Mouse (Mus musculus) forebrain, embryonic 16.5 days (tissue): ENCODE results near the gene Pla2g6. TPM values are rescaled to one million over a fixed set of nuclear protein-coding genes. Genes with fewer than 3 reads are reported as not detected.

ENCODE experiments used
- ATAC-seq: fragments of 200-750 bp; cut with Nextera tagmentation; 2 replicates; pipeline ENCODE4 v1.8.0; 2017; ENCODE audit warnings: mild to moderate bottlenecking, moderate library complexity
- H3K27ac ChIP-seq: fragments of 300-500 bp; sonication (generic); 2 replicates; pipeline ENCODE4 v1.5.1; 2014; ENCODE audit warnings: low read length, control low read depth
- H3K27me3 ChIP-seq: fragments of 300-500 bp; sonication (generic); replicated peaks from 2 replicates; pipeline ENCODE4 v1.6.1; 2014; ENCODE audit warnings: low read length; ENCODE audit not compliant: control insufficient read depth, insufficient read depth
- H3K36me3 ChIP-seq: fragments of 300-500 bp; sonication (generic); 2 replicates; pipeline ENCODE4 v1.6.1; 2014; ENCODE audit not compliant: control insufficient read depth, insufficient read depth
- H3K4me1 ChIP-seq: fragments of 300-500 bp; sonication (generic); replicated peaks from 2 replicates; pipeline ENCODE4 v1.6.1; 2014; ENCODE audit warnings: low read length; ENCODE audit not compliant: control insufficient read depth, insufficient read depth
- H3K4me2 ChIP-seq: fragments of 300-500 bp; sonication (generic); 2 replicates; pipeline ENCODE4 v1.6.1; 2014; ENCODE audit warnings: mild to moderate bottlenecking, low read length, control low read depth
- H3K4me3 ChIP-seq: fragments of 300-500 bp; sonication (generic); replicated peaks from 2 replicates; pipeline ENCODE4 v1.5.1; 2014; ENCODE audit warnings: mild to moderate bottlenecking, low read length, control low read depth
- H3K9ac ChIP-seq: fragments of 300-500 bp; sonication (generic); replicated peaks from 2 replicates; pipeline ENCODE4 v1.6.1; 2014; ENCODE audit warnings: low read depth, low read length, control low read depth
- H3K9me3 ChIP-seq: fragments of 300-500 bp; sonication (generic); 2 replicates; pipeline ENCODE4 v1.6.1; 2016; ENCODE audit warnings: low read length; ENCODE audit not compliant: control insufficient read depth
- WGBS: fragments of 180-500 bp; shearing (Covaris S2); extraction: QIAGEN DNeasy Blood & Tissue Kit; methylation state at CpG from one replicate; pipeline ENCODE4 v1.1.7; 2014; 5-methylcytosine and 5-hydroxymethylcytosine counted together
- microRNA counts: library from miRNA; unstranded; fragments of <30 nt; microRNA quantifications from one replicate; lab custom pipeline; 2016
- microRNA-seq: library from miRNA; unstranded; fragments of <30 nt; microRNA quantifications from one replicate; pipeline ENCODE4, GENCODE M21; 2017
- polyA plus RNA-seq: library from polyadenylated mRNA; unstranded; fragments of >200 nt; fragmentation: Nextera tagmentation; extraction: Ambion mirVana; gene quantifications from 2 replicates; pipeline ENCODE4 v1.2.1, GENCODE M21; 2015

Pla2g6 gene
- polyA plus RNA-seq, 1 experiment from 2014 or later, result 31.0 TPM

GRCm38 (mm10) chr15:79242574-79243233 lies 85.5 kb downstream of the Pla2g6 start:
- peak overlapping the region; percentile 32; the same call in 1 of the 2 replicates for H3K9ac ChIP-seq
- peak overlapping the region; percentile 55 for H3K27ac ChIP-seq
- peaks cover 22% of the 10 kb centered on the region for H3K36me3 ChIP-seq

DNA sequence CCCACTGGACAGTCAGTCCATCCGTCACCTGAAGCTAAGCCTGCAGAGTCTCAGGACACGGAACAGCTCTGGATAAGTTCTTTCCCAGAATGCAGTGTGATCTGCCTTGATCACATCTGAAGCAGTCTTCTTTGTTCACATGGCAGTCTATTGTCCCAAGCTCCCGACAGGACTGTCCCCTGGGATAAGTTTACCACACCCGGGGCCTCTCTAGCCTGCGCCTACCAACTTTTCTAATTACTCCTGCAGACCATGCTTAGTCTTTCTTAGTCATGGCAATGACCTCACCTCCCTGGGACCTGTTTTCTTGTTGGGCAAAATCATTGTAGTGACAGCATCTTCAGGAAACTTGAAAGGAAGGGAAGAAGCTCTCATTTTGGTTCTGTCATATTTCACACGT lies 90.2 kb downstream of the Pla2g6 start:
- Histone ChIP-seq H3K4me1 (peaks cover 4% of the 10 kb centered on the region), H3K4me2 (no peak overlapping the region), H3K27me3 (no peaks in the 10 kb centered on the region), H3K36me3 (peaks cover 12% of the 10 kb centered on the region), H3K27ac (no peak overlapping the region), H3K9me3 (no peaks in the 10 kb centered on the region), H3K4me3 (no peak overlapping the region), H3K9ac (no peak overlapping the region)
- no peak for ATAC-seq
- WGBS, result 83% methylated on average over 6 of the region's 6 CpGs

More at GRCm38 (mm10) chr15:79242574-79243233, 85.5 kb downstream of the Pla2g6 start:
- peaks cover 18% of the 10 kb centered on the region for H3K4me1 ChIP-seq
- no peak overlapping the region for H3K4me2 ChIP-seq
- H3K9me3 ChIP-seq, result no peaks in the 10 kb centered on the region
- ATAC-seq, result no peak
- WGBS, result 69% methylated on average over 13 of the region's 13 CpGs
- H3K4me3 ChIP-seq, result no peak overlapping the region
- H3K27me3 ChIP-seq, result no peaks in the 10 kb centered on the region

MicroRNA genes within 50 kb of the gene (microRNA counts, 519-probe panel; counts per million panel counts)
- 2,164 counts per million, percentile 42 among the panel's probes with 10 or more counts for microRNA mmu-miR-1943 (lab: Ali Mortazavi, UCI)

Small RNA genes within 50 kb of the gene (microRNA-seq; reads per million reads assigned to microRNA genes)
- gene Mir1943, result 2.5 reads per million, percentile 7 among the genes with 10 or more reads in this experiment

Other genes starting within 250 kb of the Pla2g6 start
- 8.2 and 10.0 TPM in 2 replicates for gene Micall1, start 219.5 kb downstream of the Pla2g6 start, polyA plus RNA-seq
- 253 and 256 TPM in 2 replicates for gene Polr2f, start 187.4 kb downstream of the Pla2g6 start, polyA plus RNA-seq
- 11.7 and 13.1 TPM in 2 replicates for gene 1700088E04Rik, start 187.1 kb downstream of the Pla2g6 start, polyA plus RNA-seq
- 2.0 and 2.2 TPM in 2 replicates for gene Sox10, start 163.2 kb downstream of the Pla2g6 start, polyA plus RNA-seq
- gene Pick1, start 99.2 kb downstream of the Pla2g6 start, polyA plus RNA-seq, result 76.3 and 102 TPM in 2 replicates
- gene Gm49486, start 99.0 kb downstream of the Pla2g6 start, polyA plus RNA-seq, result 0.82 and 0.94 TPM in 2 replicates
- 0.41 and 0.62 TPM in 2 replicates for gene Slc16a8, start 73.6 kb downstream of the Pla2g6 start, polyA plus RNA-seq
- gene Baiap2l2, start 42.9 kb downstream of the Pla2g6 start, polyA plus RNA-seq, result 2.0 and 3.0 TPM in 2 replicates
- gene Maff, start 18.2 kb upstream of the Pla2g6 start, polyA plus RNA-seq, result 0.97 and 1.1 TPM in 2 replicates
- 43.4 and 44.0 TPM in 2 replicates for gene Tmem184b, start 75.2 kb upstream of the Pla2g6 start, polyA plus RNA-seq
- 234 and 240 TPM in 2 replicates for gene Csnk1e, start 127.2 kb upstream of the Pla2g6 start, polyA plus RNA-seq
- gene Kcnj4, start 176.9 kb upstream of the Pla2g6 start, polyA plus RNA-seq, result 0.11 and 0.43 TPM in 2 replicates
- gene Kdelr3, start 188.0 kb upstream of the Pla2g6 start, polyA plus RNA-seq, result 4.8 and 8.7 TPM in 2 replicates
- 60.2 and 63.3 TPM in 2 replicates for gene Ddx17, start 218.4 kb upstream of the Pla2g6 start, polyA plus RNA-seq